Mouse (Mus musculus) embryonic facial prominence, embryonic 15.5 days (tissue): Measurements from ENCODE around the gene Zbtb14. TPM values are rescaled to one million over a fixed set of nuclear protein-coding genes. Genes with fewer than 3 reads are reported as not detected.

Experiments used
- ATAC-seq: fragments of 200-750 bp; cut with Nextera tagmentation; 2 replicates; pipeline ENCODE4 v1.8.0; 2017; ENCODE audit warnings: low read depth, moderate TSS enrichment; ENCODE audit not compliant: insufficient number of reproducible peaks, low FRiP score, low TSS enrichment
- H3K27ac ChIP-seq: fragments of 300-500 bp; sonication (generic); replicated peaks from 2 replicates; pipeline ENCODE4 v1.5.1; 2015; ENCODE audit warnings: mild to moderate bottlenecking, inconsistent platforms
- H3K27me3 ChIP-seq: fragments of 300-500 bp; sonication (generic); 2 replicates; pipeline ENCODE4 v1.6.1; 2015; ENCODE audit warnings: inconsistent platforms
- H3K36me3 ChIP-seq: fragments of 300-500 bp; sonication (generic); 2 replicates; pipeline ENCODE4 v1.6.1; 2015; ENCODE audit warnings: mild to moderate bottlenecking, inconsistent platforms
- H3K4me1 ChIP-seq: fragments of 300-500 bp; sonication (generic); 2 replicates; pipeline ENCODE4 v1.6.1; 2015; ENCODE audit warnings: inconsistent platforms
- H3K4me2 ChIP-seq: fragments of 300-500 bp; sonication (generic); replicated peaks from 2 replicates; pipeline ENCODE4 v1.6.1; 2015; ENCODE audit warnings: mild to moderate bottlenecking, inconsistent platforms
- H3K4me3 ChIP-seq: fragments of 300-500 bp; sonication (generic); replicated peaks from 2 replicates; pipeline ENCODE4 v1.5.1; 2015; ENCODE audit warnings: mild to moderate bottlenecking, inconsistent platforms
- H3K9ac ChIP-seq: fragments of 300-500 bp; sonication (generic); 2 replicates; pipeline ENCODE4 v1.6.1; 2015; ENCODE audit warnings: inconsistent platforms
- H3K9me3 ChIP-seq: fragments of 300-500 bp; sonication (generic); replicated peaks from 2 replicates; pipeline ENCODE4 v1.6.1; 2016; ENCODE audit warnings: inconsistent platforms
- WGBS: fragments of 180-500 bp; shearing (Covaris S2); methylation state at CpG from one replicate; pipeline ENCODE4 v1.1.7; 2015; 5-methylcytosine and 5-hydroxymethylcytosine counted together
- polyA plus RNA-seq: library from polyadenylated mRNA; unstranded; fragments of >200 nt; fragmentation: Nextera tagmentation; extraction: Ambion mirVana; gene quantifications from 2 replicates; pipeline ENCODE4 v1.2.1, GENCODE M21; 2015

Zbtb14 gene
- 20.0 and 21.0 TPM in 2 replicates for polyA plus RNA-seq

DNA sequence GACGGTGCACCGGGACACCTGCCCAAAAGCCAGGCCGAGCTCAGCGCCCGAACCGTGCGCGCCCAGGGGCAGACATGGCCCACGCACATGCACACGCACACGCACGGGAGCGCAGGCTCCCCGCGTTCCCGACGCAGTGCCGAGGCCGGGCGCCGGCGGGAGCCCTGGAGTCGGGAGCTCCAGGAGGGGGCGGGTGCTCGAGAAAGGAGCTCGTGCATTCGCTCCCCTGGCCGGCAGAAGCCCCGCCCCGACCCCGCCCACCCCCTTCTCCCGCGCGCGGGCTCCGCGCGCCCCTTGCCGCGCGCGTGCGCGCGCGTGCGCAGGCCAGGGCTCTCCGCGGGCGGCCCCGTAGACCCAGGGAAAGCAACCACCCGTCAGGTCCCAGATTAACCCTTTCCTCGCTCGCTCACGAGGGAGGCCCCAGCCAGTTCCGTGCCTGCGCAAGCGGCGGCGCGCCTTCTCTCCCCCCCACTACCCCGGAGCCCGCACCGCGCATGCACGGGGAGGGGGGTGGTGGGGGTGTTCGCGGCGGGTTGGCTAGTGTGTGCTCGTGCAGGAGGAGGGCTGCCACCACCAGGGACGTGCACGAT lies at the start of gene Zbtb14:
Gene Zbtb14, plus strand, starts transcription at position 540 of the 590 bp plus-strand sequence.
- under 1% methylated on average over 47 of the region's 72 CpGs for WGBS
- no peaks in the 10 kb centered on the region for H3K27me3 ChIP-seq

DNA sequence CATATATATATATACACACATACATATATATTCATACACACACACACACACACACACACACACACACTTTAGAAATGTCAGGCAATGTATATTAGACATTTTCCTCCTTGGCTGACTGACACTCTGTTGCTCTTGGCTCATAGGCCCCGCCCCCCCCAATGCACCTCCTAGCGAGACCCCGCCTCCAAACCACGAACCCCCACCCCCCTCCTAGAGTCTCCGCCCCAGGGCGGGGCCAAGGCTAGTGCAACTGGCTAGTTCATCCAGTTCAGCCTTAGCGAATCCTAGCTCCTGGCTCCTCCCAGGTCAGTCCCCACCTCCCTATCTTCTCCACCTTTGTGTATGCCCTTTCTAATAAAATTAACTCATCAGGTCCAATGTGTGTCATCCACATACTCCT lies 36.8 kb upstream of the Zbtb14 start:
- no peak overlapping the region for H3K9ac ChIP-seq
- H3K36me3 ChIP-seq = no peaks in the 10 kb centered on the region
- H3K9me3 ChIP-seq = no peaks in the 10 kb centered on the region
- 90% methylated on average over 7 of the region's 7 CpGs for WGBS
- no peaks in the 10 kb centered on the region for H3K4me1 ChIP-seq
- no peak overlapping the region for H3K4me3 ChIP-seq
- ATAC-seq = no peak
- H3K27ac ChIP-seq = no peak overlapping the region
- no peaks in the 10 kb centered on the region for H3K27me3 ChIP-seq
- H3K4me2 ChIP-seq = no peak overlapping the region

More for the DNA sequence above, at the start of gene Zbtb14:
- peak; percentile 94 for ATAC-seq
- Histone ChIP-seq H3K4me3 (peak within 1 kb of the TSS; percentile 79), H3K9me3 (no peaks in the 10 kb centered on the region), H3K4me1 (peaks cover 19% of the 10 kb centered on the region), H3K27ac (peak within 1 kb of the TSS; percentile 100), H3K9ac (peak within 1 kb of the TSS; percentile 85), H3K4me2 (peak within 1 kb of the TSS; percentile 68), H3K36me3 (peaks cover 9% of the 10 kb centered on the region)

DNA sequence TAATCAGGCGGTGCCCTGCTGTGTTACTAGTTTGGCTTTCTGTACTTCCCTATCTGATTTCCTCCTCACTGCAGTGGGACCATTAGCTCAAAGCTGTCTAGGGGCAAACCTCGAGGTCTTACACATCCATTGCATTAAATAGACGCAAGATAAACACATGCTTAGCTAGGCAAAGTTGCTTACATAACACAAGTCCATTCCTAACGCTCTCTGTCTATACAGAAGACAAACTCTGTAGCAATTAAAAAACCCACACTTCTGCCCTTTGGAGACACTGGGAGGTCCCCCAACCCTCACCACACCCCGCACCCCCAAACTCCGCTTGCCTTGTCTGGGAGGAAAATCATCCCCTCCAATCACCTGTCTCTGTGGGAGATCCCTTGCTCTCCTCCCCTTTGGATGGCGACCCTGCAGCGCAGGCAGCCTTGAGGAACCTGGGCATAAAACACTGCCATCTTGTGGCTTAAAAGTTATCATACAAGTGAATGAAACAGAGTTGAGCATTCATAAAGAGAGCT lies 33.8 kb upstream of the Zbtb14 start:
- no peak overlapping the region for H3K9ac ChIP-seq
- WGBS = 24% methylated on average over 8 of the region's 8 CpGs
- no peak overlapping the region for H3K4me3 ChIP-seq
- no peaks in the 10 kb centered on the region for H3K27me3 ChIP-seq
- H3K9me3 ChIP-seq = no peaks in the 10 kb centered on the region
- ATAC-seq = no peak
- no peaks in the 10 kb centered on the region for H3K4me1 ChIP-seq
- no peak overlapping the region for H3K4me2 ChIP-seq
- no peak overlapping the region for H3K27ac ChIP-seq
- no peaks in the 10 kb centered on the region for H3K36me3 ChIP-seq

DNA sequence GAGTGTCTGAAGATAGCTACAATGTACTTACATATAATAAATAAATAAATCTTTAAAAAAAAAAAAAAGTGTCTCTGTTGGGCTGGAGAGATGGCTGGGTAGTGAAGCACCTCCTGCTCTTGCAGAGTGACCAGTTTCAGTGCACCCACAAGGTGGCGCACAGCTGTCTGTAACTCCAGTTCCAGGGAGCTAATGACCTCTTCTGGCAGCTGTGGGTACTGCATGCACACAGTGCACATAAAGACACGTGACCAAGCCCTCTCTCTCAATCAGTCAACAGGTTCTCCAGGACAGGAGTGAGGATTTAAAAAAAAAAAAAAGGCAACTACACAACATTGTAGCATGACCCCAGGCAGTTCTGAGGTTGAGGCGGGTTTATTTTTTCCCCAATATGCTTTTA lies 17.8 kb upstream of the Zbtb14 start:
- H3K4me1 ChIP-seq = no peaks in the 10 kb centered on the region
- H3K9me3 ChIP-seq = no peaks in the 10 kb centered on the region
- H3K4me3 ChIP-seq = no peak overlapping the region
- H3K36me3 ChIP-seq = no peaks in the 10 kb centered on the region
- H3K4me2 ChIP-seq = no peak overlapping the region
- H3K27me3 ChIP-seq = no peaks in the 10 kb centered on the region
- no peak overlapping the region for H3K27ac ChIP-seq
- WGBS = 85% methylated on average over 3 of the region's 3 CpGs
- H3K9ac ChIP-seq = no peak overlapping the region
- ATAC-seq = no peak

DNA sequence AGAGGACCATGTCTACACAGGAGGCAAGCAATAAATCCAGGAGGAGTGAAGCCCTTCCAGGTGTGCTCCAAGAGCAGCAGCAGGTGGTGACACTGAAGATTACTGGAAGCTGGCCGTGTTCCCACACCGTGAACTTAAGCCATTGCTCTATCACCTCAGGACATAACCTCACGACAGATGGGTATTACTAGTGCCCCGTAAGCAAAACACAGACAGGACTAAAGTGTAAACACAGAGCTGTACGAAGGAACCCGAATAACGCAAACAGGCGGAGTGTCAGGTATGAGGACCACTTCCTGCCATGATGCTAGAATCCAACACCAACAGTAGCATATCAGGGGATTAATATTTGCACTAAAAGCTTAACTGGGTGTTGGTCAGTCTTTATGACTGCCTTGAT lies 2.0 kb upstream of the Zbtb14 start:
- no peak overlapping the region for H3K4me3 ChIP-seq
- ATAC-seq = no peak
- no peaks in the 10 kb centered on the region for H3K27me3 ChIP-seq
- 89% methylated on average over 8 of the region's 8 CpGs for WGBS
- no peak overlapping the region for H3K27ac ChIP-seq
- H3K4me1 ChIP-seq = peaks cover 19% of the 10 kb centered on the region
- H3K9ac ChIP-seq = no peak overlapping the region
- no peaks in the 10 kb centered on the region for H3K36me3 ChIP-seq
- no peaks in the 10 kb centered on the region for H3K9me3 ChIP-seq
- no peak overlapping the region for H3K4me2 ChIP-seq

DNA sequence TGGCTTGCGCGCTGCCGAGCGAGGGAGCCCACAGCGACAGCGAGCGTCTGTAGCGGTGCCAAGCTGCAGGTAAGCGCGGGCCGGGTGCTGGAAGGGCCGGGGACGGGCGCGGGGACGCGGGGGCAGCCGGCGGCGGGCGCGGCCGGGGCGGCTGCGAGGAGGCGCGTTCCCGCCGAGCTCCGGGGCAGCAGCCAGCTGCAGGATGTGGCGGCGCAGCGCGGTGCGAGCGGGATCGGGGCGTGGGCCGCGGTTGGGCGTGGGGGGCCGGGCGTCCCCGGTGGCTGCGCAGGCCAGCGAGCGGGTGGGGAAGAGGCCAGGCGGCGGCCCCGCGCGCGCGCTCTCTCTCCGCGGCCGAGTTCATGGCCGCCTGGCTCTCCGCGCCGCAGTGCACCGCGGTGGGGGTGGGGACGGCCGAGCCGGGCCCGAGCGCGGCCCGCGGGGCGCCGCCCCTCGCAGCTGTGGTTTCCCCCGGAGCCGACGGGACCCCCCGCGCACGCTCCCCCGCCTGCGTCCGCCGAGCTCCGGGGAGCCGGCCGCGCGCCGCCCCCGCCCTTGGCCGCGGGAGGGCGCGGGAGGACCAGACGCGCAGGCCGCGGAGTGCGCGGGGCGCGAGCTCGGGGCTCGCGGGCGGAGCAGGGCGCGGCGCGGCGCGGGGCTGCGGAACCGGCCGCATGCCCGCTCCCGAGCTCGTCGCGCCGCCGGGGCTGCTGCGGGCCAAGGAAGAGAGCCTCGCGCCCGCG lies 521 bp downstream of the Zbtb14 start:
- Histone ChIP-seq H3K9me3 (no peaks in the 10 kb centered on the region), H3K36me3 (peaks cover 17% of the 10 kb centered on the region), H3K27me3 (no peaks in the 10 kb centered on the region), H3K4me1 (peaks cover 19% of the 10 kb centered on the region), H3K27ac (peak overlapping the region; percentile 100), H3K4me2 (peak overlapping the region; percentile 68), H3K4me3 (peak overlapping the region; percentile 79), H3K9ac (peak overlapping the region; percentile 85)
- WGBS = under 1% methylated on average over 79 of the region's 128 CpGs
- ATAC-seq = peak; percentile 76

- Histone ChIP-seq H3K9ac (peak overlapping the region; percentile 85), H3K36me3 (peaks cover 18% of the 10 kb centered on the region), H3K4me1 (peaks cover 19% of the 10 kb centered on the region), H3K27me3 (no peaks in the 10 kb centered on the region), H3K9me3 (no peaks in the 10 kb centered on the region), H3K4me2 (peak overlapping the region; percentile 68), H3K27ac (peak overlapping the region; percentile 100), H3K4me3 (peak overlapping the region; percentile 79)
- ATAC-seq = no peak
- WGBS = under 1% methylated on average over 37 of the region's 37 CpGs
Measured at GRCm38 (mm10) chr17:69383941-69384665, 1.3 kb downstream of the Zbtb14 start.

DNA sequence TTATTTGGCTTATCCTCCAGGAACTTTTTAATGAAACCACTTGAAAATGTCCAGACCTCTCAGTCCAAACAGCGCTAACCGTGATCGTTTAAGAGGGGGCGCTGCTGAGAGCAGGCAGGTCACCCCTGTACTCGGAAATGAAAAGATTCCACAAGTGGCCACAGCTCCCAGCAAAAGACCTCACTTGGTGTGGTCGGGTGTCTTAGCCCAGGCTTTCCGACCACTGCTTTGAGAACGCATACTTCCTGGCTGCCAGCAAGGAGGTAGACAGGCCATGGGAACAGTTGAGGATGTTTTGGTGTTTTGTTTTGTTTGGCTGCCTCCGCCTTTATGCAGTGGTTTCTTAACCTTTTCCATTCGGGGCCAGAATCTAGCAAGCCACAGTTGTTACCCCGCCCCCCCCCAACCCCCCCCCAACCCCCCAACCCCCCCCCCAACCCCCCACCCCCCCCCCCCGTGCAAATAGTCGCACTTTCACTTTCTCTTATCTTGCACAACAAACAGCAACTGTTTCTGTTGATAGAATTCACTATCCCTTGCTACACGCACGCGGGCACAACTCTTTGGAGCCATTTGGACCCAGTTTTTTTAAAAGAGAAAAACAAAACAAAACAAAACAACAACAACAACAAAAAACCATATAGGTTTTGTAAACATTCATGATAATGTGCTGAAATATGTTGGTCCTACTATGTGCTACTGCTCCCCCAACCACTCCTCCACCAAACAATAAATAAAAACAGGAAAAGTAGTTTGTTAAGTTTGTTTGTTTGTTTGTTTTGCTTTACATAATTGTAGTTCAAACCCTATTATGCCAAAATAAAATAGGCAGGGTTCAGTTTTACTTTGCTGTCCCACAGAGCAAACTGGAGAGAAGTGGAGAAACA lies 13.5 kb downstream of the Zbtb14 start:
- WGBS = 31% methylated on average over 14 of the region's 16 CpGs
- ATAC-seq = no peak

DNA sequence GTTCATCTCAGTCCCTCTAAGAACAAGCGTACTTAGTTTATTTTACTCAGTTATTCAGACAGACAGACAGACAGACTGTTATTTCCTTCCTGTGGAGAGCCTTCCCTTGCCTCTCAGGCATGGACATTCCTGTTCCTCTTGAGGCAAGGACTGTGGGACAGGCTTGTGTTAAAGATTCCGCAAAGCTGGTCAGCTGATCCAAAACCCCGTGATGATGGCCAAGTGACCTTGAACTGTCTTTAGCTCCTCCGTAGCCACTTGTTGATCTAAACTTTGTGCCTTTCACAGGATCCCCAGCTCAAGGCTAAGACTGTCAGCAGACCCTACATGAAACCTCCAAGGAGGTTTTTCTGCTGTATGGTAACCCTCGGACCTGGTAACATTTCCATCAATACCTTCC lies 14.3 kb downstream of the Zbtb14 start:
- ATAC-seq = no peak
- Histone ChIP-seq H3K9me3 (no peaks in the 10 kb centered on the region), H3K27ac (no peak overlapping the region), H3K36me3 (no peaks in the 10 kb centered on the region), H3K4me3 (no peak overlapping the region), H3K27me3 (no peaks in the 10 kb centered on the region), H3K4me1 (no peaks in the 10 kb centered on the region), H3K4me2 (no peak overlapping the region), H3K9ac (no peak overlapping the region)
- WGBS = 50% methylated on average over 5 of the region's 5 CpGs

More for the DNA sequence above, 13.5 kb downstream of the Zbtb14 start:
- Histone ChIP-seq H3K9me3 (no peaks in the 10 kb centered on the region), H3K27me3 (no peaks in the 10 kb centered on the region), H3K36me3 (no peaks in the 10 kb centered on the region), H3K27ac (no peak overlapping the region), H3K4me3 (no peak overlapping the region), H3K4me1 (no peaks in the 10 kb centered on the region), H3K4me2 (peak overlapping the region; percentile 39), H3K9ac (no peak overlapping the region)

DNA sequence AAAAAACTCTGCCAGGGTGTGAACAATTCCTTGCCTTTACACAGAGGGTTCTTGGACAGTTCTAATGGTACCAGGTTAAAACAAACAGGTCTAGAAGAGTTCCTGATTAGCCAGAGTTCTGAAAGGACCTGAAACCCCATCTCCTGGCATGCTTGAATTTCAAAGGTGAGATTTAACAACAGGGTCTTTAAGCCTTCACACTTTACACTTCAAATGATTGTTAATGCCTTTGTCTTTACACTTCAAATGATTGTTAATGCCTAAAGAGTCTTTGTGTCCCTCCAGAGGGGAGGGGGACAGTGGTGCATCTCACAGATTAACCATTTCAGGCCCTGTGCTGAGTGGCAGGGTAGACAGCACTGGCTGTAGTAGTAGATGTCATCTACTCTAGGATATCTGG lies 15.2 kb downstream of the Zbtb14 start:
- Histone ChIP-seq H3K9ac (no peak overlapping the region), H3K4me3 (no peak overlapping the region), H3K27me3 (no peaks in the 10 kb centered on the region), H3K36me3 (no peaks in the 10 kb centered on the region), H3K4me2 (no peak overlapping the region), H3K9me3 (no peaks in the 10 kb centered on the region), H3K4me1 (no peaks in the 10 kb centered on the region), H3K27ac (no peak overlapping the region)
- ATAC-seq = no peak
